Mouse (Mus musculus): ENCODE measurements around the gene Abcb5. TPM values are rescaled to one million over a fixed set of nuclear protein-coding genes. Genes with fewer than 3 reads are reported as not detected.
"Not testable (repeated sequence)": the region's sequence is repeated elsewhere in the genome, so short reads cannot be mapped to it uniquely, and the experiment has no call there.

Gene Abcb5
- total RNA-seq (2021): not detected
- long read RNA-seq, experiment 1: 0 reads
- long read RNA-seq, experiment 2: 0 reads

- intact Hi-C loops (cut with DNase I): no loop called here
- no peak for DNase-seq (ENCODE audit: extremely low spot score in 1 of 2, low spot score in 2 of 2)
- TF ChIP-seq CTCF (IDR thresholded peaks at IDR 0.05): no peak
Measured at GRCm38 (mm10) chr12:118966321-118966720, at the start of gene Abcb5. Abcb5 (minus strand) TSS chr12:118966421.

GRCm38 (mm10) chr12:118999230-118999629 lies 33.0 kb upstream of the Abcb5 start:
- Histone ChIP-seq H3K27ac (no peak overlapping the region), H3K4me3 (no peak overlapping the region)
- no peak for DNase-seq (ENCODE audit: extremely low spot score in 1 of 2, low spot score in 2 of 2)
- intact Hi-C loops (cut with DNase I): loop anchor here (5.0 kb wide), 2 partner anchors 328 to 428 kb away; no protein-coding TSS in a partner anchor
- TF ChIP-seq CTCF (IDR thresholded peaks at IDR 0.05): no peak

More at GRCm38 (mm10) chr12:118966321-118966720, at the start of gene Abcb5:
- H3K27ac ChIP-seq: no peak within 1 kb of the TSS
- no peak within 1 kb of the TSS for H3K4me3 ChIP-seq

- peak; percentile 71 for TF ChIP-seq CTCF (IDR thresholded peaks at IDR 0.05)
- intact Hi-C loops (cut with DNase I): loop anchor here (1.0 to 5.0 kb wide), 3 partner anchors 333 to 987 kb away; no protein-coding TSS in a partner anchor
- Histone ChIP-seq H3K27ac (no peak overlapping the region), H3K4me3 (no peak overlapping the region)
- DNase-seq (ENCODE audit: extremely low spot score in 1 of 2, low spot score in 2 of 2): no peak
Measured at GRCm38 (mm10) chr12:118994328-118995166, 28.3 kb upstream of the Abcb5 start.

GRCm38 (mm10) chr12:118984852-118985251 lies 18.6 kb upstream of the Abcb5 start:
- peak overlapping the region; percentile 76 for H3K27ac ChIP-seq
- DNase-seq (ENCODE audit: extremely low spot score in 1 of 2, low spot score in 2 of 2): no peak
- no peak for TF ChIP-seq CTCF (IDR thresholded peaks at IDR 0.05)
- no peak overlapping the region for H3K4me3 ChIP-seq
- intact Hi-C loops (cut with DNase I): loop anchor here (1.0 to 5.0 kb wide), 3 partner anchors 53 to 425 kb away; no protein-coding TSS in a partner anchor

GRCm38 (mm10) chr12:118930386-118931318 lies 35.6 kb downstream of the Abcb5 start:
- intact Hi-C loops (cut with DNase I): loop anchor here (2.0 to 5.0 kb wide), 3 partner anchors 52 to 1052 kb away; no protein-coding TSS in a partner anchor

GRCm38 (mm10) chr12:118926813-118927281 lies 39.4 kb downstream of the Abcb5 start:
- peak; percentile 83 for TF ChIP-seq CTCF (IDR thresholded peaks at IDR 0.05)
- DNase-seq (ENCODE audit: extremely low spot score in 1 of 2, low spot score in 2 of 2): peak; percentile 12 to 20
- Histone ChIP-seq H3K4me3 (no peak overlapping the region), H3K27ac (no peak overlapping the region)
- intact Hi-C loops (cut with DNase I): no loop called here

More at GRCm38 (mm10) chr12:118930386-118931318, 35.6 kb downstream of the Abcb5 start:
- peak; percentile 64 for DNase-seq (ENCODE audit: extremely low spot score in 1 of 2, low spot score in 2 of 2)
- Histone ChIP-seq H3K27ac (no peak overlapping the region), H3K4me3 (no peak overlapping the region)
- peak; percentile 85 for TF ChIP-seq CTCF (IDR thresholded peaks at IDR 0.05)

GRCm38 (mm10) chr12:118923874-118924273 lies 42.3 kb downstream of the Abcb5 start:
- DNase-seq (ENCODE audit: extremely low spot score in 1 of 2, low spot score in 2 of 2); H3K27ac ChIP-seq; intact Hi-C loops (cut with DNase I); H3K4me3 ChIP-seq: not testable (repeated sequence)

- DNase-seq (ENCODE audit: extremely low spot score in 1 of 2, low spot score in 2 of 2): no peak
- no peak overlapping the region for H3K27ac ChIP-seq
- intact Hi-C loops (cut with DNase I): no loop called here
- no peak for TF ChIP-seq CTCF (IDR thresholded peaks at IDR 0.05)
- no peak overlapping the region for H3K4me3 ChIP-seq
Measured at GRCm38 (mm10) chr12:118917771-118918170, 48.5 kb downstream of the Abcb5 start.

- Histone ChIP-seq H3K4me3 (no peak overlapping the region), H3K27ac (no peak overlapping the region)
- DNase-seq (ENCODE audit: extremely low spot score in 1 of 2, low spot score in 2 of 2): no peak
- intact Hi-C loops (cut with DNase I): no loop called here
- no peak for TF ChIP-seq CTCF (IDR thresholded peaks at IDR 0.05)
Measured at GRCm38 (mm10) chr12:118910360-118910759, 55.9 kb downstream of the Abcb5 start.

GRCm38 (mm10) chr12:118902249-118902648 lies 64.0 kb downstream of the Abcb5 start:
- no peak for DNase-seq (ENCODE audit: extremely low spot score in 1 of 2, low spot score in 2 of 2)
- Histone ChIP-seq H3K27ac (no peak overlapping the region), H3K4me3 (no peak overlapping the region)
- TF ChIP-seq CTCF (IDR thresholded peaks at IDR 0.05): no peak
- intact Hi-C loops (cut with DNase I): no loop called here

GRCm38 (mm10) chr12:118887964-118888363 lies 78.3 kb downstream of the Abcb5 start:
- H3K27ac ChIP-seq: no peak overlapping the region
- DNase-seq (ENCODE audit: extremely low spot score in 1 of 2, low spot score in 2 of 2): no peak
- intact Hi-C loops (cut with DNase I): no loop called here
- no peak for TF ChIP-seq CTCF (IDR thresholded peaks at IDR 0.05)
- H3K4me3 ChIP-seq: no peak overlapping the region
